Mouse (Mus musculus) CH12.LX (cell line): ENCODE data around the gene Natd1. TPM values are rescaled to one million over a fixed set of nuclear protein-coding genes. Genes with fewer than 3 reads are reported as not detected.
A peak's percentile ranks its signal among the peaks of the same experiment; 100 is the strongest.

ENCODE experiments used
- DNase-seq: peaks from one replicate; pipeline ENCODE4 v3.0.0-alpha.2; 2013; ENCODE audit errors: extremely low read depth
- H3K27ac ChIP-seq: 2 replicates; pipeline ENCODE4 v1.5.1; 2012; ENCODE audit warnings: low read depth, mild to moderate bottlenecking, control low read depth, moderate library complexity; ENCODE audit not compliant: insufficient read depth
- H3K27me3 ChIP-seq: replicated peaks from 2 replicates; pipeline ENCODE3; 2012; ENCODE audit warnings: inconsistent platforms
- H3K36me3 ChIP-seq, 2 experiments: replicated peaks in 1 of 2; 2 replicates each; pipeline versions ENCODE3 to v1.6.1; 2012; ENCODE audit warnings: inconsistent platforms in 1 of 2, low read length in 1 of 2, mild to moderate bottlenecking in 1 of 2, mixed read lengths in 1 of 2, moderate library complexity in 1 of 2; ENCODE audit not compliant: control insufficient read depth in 1 of 2, insufficient read depth in 1 of 2
- H3K4me1 ChIP-seq, 2 experiments: 2 replicates each; pipeline ENCODE4 v1.6.1; 2012; ENCODE audit warnings: inconsistent platforms in 1 of 2, moderate library complexity in 1 of 2; ENCODE audit not compliant: insufficient read depth in 2 of 2, control insufficient read depth in 1 of 2
- H3K4me2 ChIP-seq: 2 replicates; pipeline ENCODE4 v1.6.1; 2012; ENCODE audit warnings: low read depth, mild to moderate bottlenecking, control low read depth; ENCODE audit not compliant: poor library complexity, insufficient read depth, severe bottlenecking
- H3K4me3 ChIP-seq, 3 experiments: fragments of 150-350 bp in 1 of 3; sonication (generic) in 1 of 3; replicated peaks in 1 of 3; 2 replicates each; pipeline versions ENCODE3 to v1.5.1; 2011 to 2012; ENCODE audit warnings: low read depth in 2 of 3, low read length in 2 of 3, mild to moderate bottlenecking in 2 of 3, moderate library complexity in 2 of 3, control low read depth in 1 of 3, improper control_type of control experiment in 1 of 3, inconsistent platforms in 1 of 3, mixed read lengths in 1 of 3; ENCODE audit not compliant: poor library complexity in 1 of 3
- H3K79me2 ChIP-seq: replicated peaks from 2 replicates; pipeline ENCODE4 v1.6.1; 2012; ENCODE audit warnings: mild to moderate bottlenecking, moderate library complexity; ENCODE audit not compliant: control insufficient read depth, poor library complexity, insufficient read depth, severe bottlenecking; ENCODE audit errors: extremely low read depth
- H3K9ac ChIP-seq: 2 replicates; pipeline ENCODE4 v1.6.1; 2012; ENCODE audit warnings: low read depth, mild to moderate bottlenecking, control low read depth, moderate library complexity; ENCODE audit not compliant: insufficient read depth
- H3K9me3 ChIP-seq: replicated peaks from 2 replicates; pipeline ENCODE3; 2012; ENCODE audit warnings: low read length, inconsistent platforms, mixed read lengths
- CHD1 ChIP-seq: IDR thresholded peaks from 2 replicates; pipeline ENCODE4 v1.6.1; 2012; ENCODE audit warnings: low read depth, low read length, improper control_type of control experiment, inconsistent platforms
- CTCF ChIP-seq, 2 experiments: IDR thresholded peaks in 1 of 2; conservative IDR thresholded peaks in 1 of 2; 2 replicates each; pipeline ENCODE4 v1.5.1; 2011 to 2012; ENCODE audit warnings: low read depth in 2 of 2, low read length in 2 of 2, improper control_type of control experiment in 1 of 2, inconsistent platforms in 1 of 2, mild to moderate bottlenecking in 1 of 2, moderate library complexity in 1 of 2
- EP300 ChIP-seq: IDR thresholded peaks from 2 replicates; pipeline ENCODE4 v1.6.1; 2011; ENCODE audit warnings: low read length, improper control_type of control experiment
- IRF4 ChIP-seq: IDR thresholded peaks from 2 replicates; pipeline ENCODE4 v1.6.1; 2014; ENCODE audit warnings: low read depth, mild to moderate bottlenecking, inconsistent platforms, low read length, improper control_type of control experiment
- MAFK ChIP-seq: IDR thresholded peaks from 2 replicates; pipeline ENCODE4 v1.6.1; 2011; ENCODE audit warnings: low read length, improper control_type of control experiment; ENCODE audit not compliant: insufficient replicate concordance
- MAX ChIP-seq: IDR thresholded peaks from 2 replicates; pipeline ENCODE4 v1.6.1; 2011; ENCODE audit warnings: low read length, improper control_type of control experiment
- MAZ ChIP-seq: IDR thresholded peaks from 2 replicates; pipeline ENCODE4 v1.6.1; 2012; ENCODE audit warnings: low read depth, mild to moderate bottlenecking, inconsistent platforms, low read length, improper control_type of control experiment, moderate library complexity
- MEF2A ChIP-seq: IDR thresholded peaks from 2 replicates; pipeline ENCODE4 v1.6.1; 2014; ENCODE audit warnings: low read depth, mild to moderate bottlenecking, inconsistent platforms, low read length, improper control_type of control experiment, borderline replicate concordance
- MXI1 ChIP-seq: IDR thresholded peaks from 2 replicates; pipeline ENCODE4 v1.6.1; 2011; ENCODE audit warnings: mild to moderate bottlenecking, low read depth, low read length, improper control_type of control experiment
- NELFE ChIP-seq: IDR thresholded peaks from 2 replicates; pipeline ENCODE4 v1.6.1; 2011; ENCODE audit warnings: low read depth, low read length, improper control_type of control experiment
- PAX5 ChIP-seq: IDR thresholded peaks from 2 replicates; pipeline ENCODE4 v1.6.1; 2012; ENCODE audit warnings: low read length, inconsistent platforms, mixed read lengths
- POLR2A ChIP-seq: IDR thresholded peaks from 2 replicates; pipeline ENCODE4 v1.6.1; 2011; ENCODE audit warnings: low read depth, mild to moderate bottlenecking, improper control_type of control experiment, low read length
- RCOR1 ChIP-seq: conservative IDR thresholded peaks from 2 replicates; pipeline ENCODE4 v1.6.1; 2012; ENCODE audit warnings: low read depth, mild to moderate bottlenecking, inconsistent platforms, low read length, improper control_type of control experiment
- SIN3A ChIP-seq: IDR thresholded peaks from 2 replicates; pipeline ENCODE4 v1.6.1; 2012; ENCODE audit warnings: low read length, improper control_type of control experiment, inconsistent platforms
- SMC3 ChIP-seq: IDR thresholded peaks from 2 replicates; pipeline ENCODE4 v1.6.1; 2011; ENCODE audit warnings: low read depth, low read length, improper control_type of control experiment
- UBTF ChIP-seq: IDR thresholded peaks from 2 replicates; pipeline ENCODE4 v1.6.1; 2012; ENCODE audit warnings: low read depth, mild to moderate bottlenecking, inconsistent platforms, low read length, improper control_type of control experiment, moderate library complexity
- USF1 ChIP-seq: IDR thresholded peaks from 2 replicates; pipeline ENCODE4 v1.6.1; 2014; ENCODE audit warnings: low read depth, mild to moderate bottlenecking, inconsistent platforms, low read length, improper control_type of control experiment
- ZKSCAN1 ChIP-seq: IDR thresholded peaks from 2 replicates; pipeline ENCODE4 v1.6.1; 2012; ENCODE audit warnings: low read depth, inconsistent platforms, low read length, improper control_type of control experiment, borderline replicate concordance
- ZMIZ1 ChIP-seq: IDR thresholded peaks from 2 replicates; pipeline ENCODE4 v1.6.1; 2012; ENCODE audit warnings: low read depth, mild to moderate bottlenecking, inconsistent platforms, low read length, improper control_type of control experiment
- ZNF384 ChIP-seq: IDR thresholded peaks from 2 replicates; pipeline ENCODE4 v1.6.1; 2012; ENCODE audit warnings: low read depth, low read length, improper control_type of control experiment, inconsistent platforms
- dilution Hi-C: fragments of 300-500 bp; cut with MboI; formaldehyde crosslinking; loops from 2 replicates; pipeline ENCODE4 v1.14.3; 2020; ENCODE audit warnings: low sequenced_read_pairs; ENCODE audit not compliant: extremely low pct_unique_long_range_greater_than_20kb, extremely low pct_ligation_motif_present
- in situ Hi-C: fragments of 300-500 bp; cut with MboI; formaldehyde crosslinking; loops from 3 replicates; pipeline ENCODE4 v1.14.3; 2019; ENCODE audit warnings: low sequenced_read_pairs, low pct_ligation_motif_present, low pct_unique_long_range_greater_than_20kb, mixed read lengths
- polyA plus RNA-seq: library from polyadenylated mRNA; unstranded; fragments of >175 nt; gene quantifications from 2 replicates; pipeline ENCODE4 v1.2.1, GENCODE M21; 2012; ENCODE audit warnings: low read depth; ENCODE audit not compliant: insufficient read length
- total RNA-seq, 2 experiments: library from RNA; depleted of rRNA; stranded (reverse); fragments of 300-350 nt in 1 of 2; fragments of >200 nt in 1 of 2; gene quantifications; 2 replicates each; pipeline ENCODE4 v1.2.3; 2012 to 2014

Natd1 gene
- total and polyA plus RNA-seq, 3 experiments = 2.1 to 5.2 (median 5.0) TPM

DNA sequence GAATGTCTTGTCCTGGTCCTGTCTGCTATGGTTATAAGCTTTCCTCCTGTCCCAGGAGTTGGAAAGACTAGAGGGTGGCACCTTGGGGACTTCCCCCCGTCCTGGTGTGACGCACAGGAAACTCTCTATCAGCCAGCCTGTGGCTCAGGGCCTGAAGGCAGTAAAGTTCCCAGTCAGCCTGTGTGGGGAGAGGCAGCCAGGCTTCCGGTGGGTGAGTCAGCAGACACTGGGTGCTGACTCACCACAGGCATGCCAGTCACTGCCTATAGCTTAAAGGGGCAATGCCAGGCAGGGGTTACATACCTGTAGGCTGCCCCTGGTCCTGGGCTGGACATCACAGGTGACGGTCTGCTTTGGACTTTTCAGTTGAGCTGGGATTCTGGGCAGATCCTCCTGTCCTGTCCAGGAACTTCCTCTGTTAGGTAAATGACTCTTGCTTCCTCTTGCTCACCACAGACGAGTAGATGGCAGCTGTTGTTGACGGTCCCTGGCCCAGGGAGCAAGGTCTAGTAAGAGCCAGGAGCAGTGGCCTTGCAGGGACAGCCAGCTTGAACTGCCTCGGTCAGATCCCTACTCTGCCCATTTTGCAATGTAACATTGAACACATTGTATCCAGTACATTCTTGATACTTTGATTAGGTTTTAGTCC lies 20.9 kb upstream of the Natd1 start (continued):
- TF ChIP-seq ZMIZ1 = no peak
- TF ChIP-seq MEF2A = peak; percentile 87
- TF ChIP-seq MAFK = peak; percentile 99

DNA sequence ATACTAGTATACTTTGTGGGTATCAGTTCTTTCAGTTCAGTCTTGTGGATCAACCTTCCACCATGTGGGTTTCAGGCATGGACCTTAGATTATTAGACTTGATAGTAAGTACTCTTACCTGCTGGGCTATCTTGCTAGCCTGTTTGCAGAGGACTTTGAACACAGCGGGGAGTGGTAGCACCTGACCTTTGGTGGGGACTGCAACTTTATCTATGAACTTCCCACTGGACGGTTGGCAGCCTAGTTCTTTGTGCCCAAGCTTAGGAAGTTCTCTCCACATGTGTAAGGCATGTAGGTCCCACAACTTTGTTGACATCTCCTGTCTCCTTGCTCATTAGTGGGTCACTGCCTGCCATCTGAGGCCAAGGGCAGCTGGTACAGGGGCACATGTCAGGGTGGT lies 20.2 kb upstream of the Natd1 start:
- peaks cover 43 to 84% of the 10 kb centered on the region in 2 experiments for H3K4me1 ChIP-seq
- H3K4me2 ChIP-seq = peak overlapping the region; percentile 58
- H3K27me3 ChIP-seq = no peaks in the 10 kb centered on the region
- peaks cover 50% of the 10 kb centered on the region for H3K79me2 ChIP-seq
- H3K9ac ChIP-seq = no peak overlapping the region
- TF ChIP-seq MXI1 = no peak
- no peak for TF ChIP-seq PAX5
- TF ChIP-seq CHD1 = no peak
- no peak for TF ChIP-seq EP300
- TF ChIP-seq UBTF = no peak
- no peak for TF ChIP-seq MAZ
- no peak for TF ChIP-seq NELFE
- TF ChIP-seq ZNF384 = no peak
- TF ChIP-seq IRF4 = no peak
- TF ChIP-seq POLR2A = no peak
- TF ChIP-seq ZKSCAN1 = no peak
- TF ChIP-seq CTCF (conservative IDR thresholded peaks at IDR 0.05 in 1 of 2, IDR thresholded peaks at IDR 0.05 in 1 of 2; ENCODE audit: low read depth in 2 of 2, low read length in 2 of 2) = no peak
- no peak for TF ChIP-seq SMC3
- no peak for TF ChIP-seq MAFK
- H3K4me3 ChIP-seq = peak overlapping the region in 1 of 3 experiments; percentile 20
- peaks cover 2 to 41% of the 10 kb centered on the region in 2 experiments for H3K36me3 ChIP-seq
- in situ Hi-C loops = loop anchor here (10.0 kb wide), 1 partner anchor 110 kb away; no protein-coding TSS in a partner anchor
- no peak for DNase-seq
- dilution Hi-C loops = no loop called here
- H3K9me3 ChIP-seq = no peaks in the 10 kb centered on the region
- H3K27ac ChIP-seq = peak overlapping the region; percentile 91

DNA sequence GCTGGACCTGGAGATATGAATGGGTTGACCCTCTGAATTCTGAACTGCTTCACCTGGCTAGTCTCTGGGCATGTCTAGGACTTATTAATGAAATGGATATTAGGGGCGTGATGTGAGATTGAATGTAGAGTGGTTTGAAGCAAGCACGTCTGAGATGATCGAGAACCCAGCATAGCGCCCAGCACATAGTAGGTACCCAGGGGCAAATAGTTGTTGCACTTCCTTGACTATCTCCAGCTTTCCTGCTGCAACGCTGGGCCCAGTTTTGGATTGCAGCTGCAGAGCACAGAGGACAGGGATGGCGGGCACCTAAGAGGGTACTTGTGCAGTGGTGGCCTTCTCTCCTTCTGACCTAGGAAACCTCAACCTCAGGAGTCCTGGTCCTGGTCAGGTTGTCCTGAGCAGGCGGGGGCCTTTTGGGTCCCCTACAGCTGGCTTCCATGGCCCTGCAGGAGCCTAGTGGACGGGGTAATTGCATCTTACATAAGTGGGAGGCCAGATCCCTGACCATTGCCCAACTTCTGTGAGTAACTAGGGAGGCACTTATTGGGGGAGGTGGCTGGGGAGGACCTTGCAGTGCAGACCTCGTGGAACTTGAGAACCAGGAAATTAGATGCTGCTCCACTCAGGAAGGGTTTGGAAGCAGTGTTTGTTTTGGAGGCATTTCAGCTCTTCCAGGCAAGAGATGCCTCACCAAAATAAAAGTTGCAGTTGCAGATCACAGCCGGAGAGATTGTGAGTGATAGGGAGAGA lies 18.8 kb upstream of the Natd1 start:
- dilution Hi-C loops = no loop called here
- peaks cover 37 to 78% of the 10 kb centered on the region in 2 experiments for H3K4me1 ChIP-seq
- in situ Hi-C loops = loop anchor here (10.0 kb wide), 1 partner anchor 111 kb away; no protein-coding TSS in a partner anchor
- H3K9me3 ChIP-seq = no peaks in the 10 kb centered on the region
- H3K27me3 ChIP-seq = no peaks in the 10 kb centered on the region
- peak overlapping the region; percentile 31 to 87 (median 77) for H3K4me3 ChIP-seq
- H3K36me3 ChIP-seq = peaks cover 2 to 35% of the 10 kb centered on the region in 2 experiments
- peak overlapping the region; percentile 83 for H3K4me2 ChIP-seq
- TF ChIP-seq RCOR1 (no peak), USF1 (no peak), MEF2A (no peak), EP300 (no peak), SMC3 (no peak), UBTF (no peak), ZKSCAN1 (peak; percentile 70), MAX (no peak), SIN3A (no peak; the same call in 1 of the 2 replicates)
- TF ChIP-seq, all 38 proteins: peak for 1
- Histone ChIP-seq H3K27ac (no peak overlapping the region), H3K79me2 (peaks cover 40% of the 10 kb centered on the region), H3K9ac (peak overlapping the region; percentile 86; the same call in 1 of the 2 replicates)
- DNase-seq = no peak
